Mouse (Mus musculus) G1E (cell line): Measurements from ENCODE around the gene Rassf8. TPM values are rescaled to one million over a fixed set of nuclear protein-coding genes. Genes with fewer than 3 reads are reported as not detected.

Experiments
- ATAC-seq: 2 replicates; pipeline ENCODE4 v1.8.0; 2016; ENCODE audit warnings: mild to moderate bottlenecking; ENCODE audit not compliant: insufficient number of reproducible peaks, poor library complexity, low FRiP score, severe bottlenecking; ENCODE audit errors: extremely low read depth
- DNase-seq: peaks from one replicate; pipeline ENCODE4 v3.0.0; 2012; ENCODE audit warnings: low spot score
- H3K27me3 ChIP-seq: 2 replicates; pipeline ENCODE4 v1.6.1; 2012; ENCODE audit warnings: mild to moderate bottlenecking, low read length, inconsistent platforms; ENCODE audit not compliant: insufficient read depth
- H3K36me3 ChIP-seq: replicated peaks from 2 replicates; pipeline ENCODE3; 2012; ENCODE audit warnings: mild to moderate bottlenecking, inconsistent platforms
- H3K4me1 ChIP-seq: 2 replicates; pipeline ENCODE4 v1.6.1; 2012; ENCODE audit warnings: low read depth, low read length, inconsistent platforms, mixed read lengths; ENCODE audit not compliant: insufficient read depth
- H3K4me3 ChIP-seq: 2 replicates; pipeline ENCODE4 v1.5.1; 2012; ENCODE audit warnings: low read depth, mild to moderate bottlenecking, inconsistent platforms, low read length, moderate library complexity, mixed read lengths
- H3K9me3 ChIP-seq: replicated peaks from 2 replicates; pipeline ENCODE4 v1.6.1; 2012; ENCODE audit warnings: inconsistent platforms
- CTCF ChIP-seq: IDR thresholded peaks from 2 replicates; pipeline ENCODE4 v1.5.1; 2012; ENCODE audit warnings: low read depth, low read length, inconsistent platforms, mixed read lengths
- GATA1 ChIP-seq: IDR thresholded peaks from 2 replicates; pipeline ENCODE4 v1.6.1; 2012; ENCODE audit warnings: borderline replicate concordance, low read length, inconsistent platforms, mixed read lengths
- GATA2 ChIP-seq: IDR thresholded peaks from 2 replicates; pipeline ENCODE4 v1.6.1; 2012; ENCODE audit warnings: low read depth, low read length, inconsistent platforms, borderline replicate concordance
- POLR2AphosphoS5 ChIP-seq: IDR thresholded peaks from 2 replicates; pipeline ENCODE4 v1.6.1; 2012; ENCODE audit warnings: low read depth, low read length, inconsistent platforms; ENCODE audit not compliant: insufficient replicate concordance
- TAL1 ChIP-seq: conservative IDR thresholded peaks from 2 replicates; pipeline ENCODE4 v1.6.1; 2012; ENCODE audit warnings: low read depth, low read length, inconsistent platforms, mixed read lengths
- polyA plus RNA-seq: library from polyadenylated mRNA; stranded (reverse); fragments of >175 nt; gene quantifications from 2 replicates; pipeline ENCODE4 v1.2.3, GENCODE M21; 2012
- total RNA-seq, 2 experiments: library from RNA; stranded (forward) in 1 of 2; stranded (reverse) in 1 of 2; fragments of 200-1000 nt in 1 of 2; fragments of >200 nt in 1 of 2; fragmentation: Nextera tagmentation in 1 of 2; gene quantifications; 2 replicates each; pipeline ENCODE4 v1.2.3; 2014 to 2017

The Rassf8 gene
- total and polyA plus RNA-seq, 3 experiments: 0.16 TPM; not detected in 2

DNA sequence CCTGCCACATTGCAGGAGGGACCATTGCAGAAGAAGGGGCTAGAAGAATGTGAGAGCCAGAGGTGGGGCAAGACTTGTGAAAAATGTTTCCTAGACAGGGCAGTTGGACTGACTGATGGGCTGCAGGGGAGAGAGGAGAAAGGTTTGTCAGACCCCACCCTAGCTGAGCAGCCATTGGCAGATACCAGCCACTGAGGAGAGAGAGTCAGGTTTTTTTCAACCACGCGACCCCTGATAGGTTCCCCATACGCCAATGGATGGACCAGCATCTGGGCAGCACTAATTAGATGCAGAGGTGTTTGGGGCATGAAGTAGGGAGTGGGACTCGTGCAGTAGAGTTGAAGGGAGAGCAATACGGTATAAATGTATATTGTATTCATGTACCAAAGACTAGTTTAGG is 13.7 kb upstream of the Rassf8 start:
- Histone ChIP-seq H3K36me3 (no peaks in the 10 kb centered on the region), H3K4me3 (no peak overlapping the region), H3K4me1 (no peaks in the 10 kb centered on the region), H3K27me3 (no peaks in the 10 kb centered on the region), H3K9me3 (peaks cover 53% of the 10 kb centered on the region)
- ATAC-seq (no peak), DNase-seq (no peak)
- TF ChIP-seq GATA2 (no peak), CTCF (no peak)

- no peaks in the 10 kb centered on the region for H3K36me3 ChIP-seq
- no peak overlapping the region for H3K4me3 ChIP-seq
- no peaks in the 10 kb centered on the region for H3K27me3 ChIP-seq
- peaks cover 54% of the 10 kb centered on the region for H3K9me3 ChIP-seq
- H3K4me1 ChIP-seq: no peaks in the 10 kb centered on the region
- no peak for ATAC-seq
- no peak for DNase-seq
- TF ChIP-seq GATA1: no peak
- no peak for TF ChIP-seq POLR2AphosphoS5
- no peak for TF ChIP-seq TAL1
- TF ChIP-seq GATA2: no peak
- TF ChIP-seq CTCF: no peak
Measured at GRCm38 (mm10) chr6:145733276-145733675, 13.3 kb upstream of the Rassf8 start.

DNA sequence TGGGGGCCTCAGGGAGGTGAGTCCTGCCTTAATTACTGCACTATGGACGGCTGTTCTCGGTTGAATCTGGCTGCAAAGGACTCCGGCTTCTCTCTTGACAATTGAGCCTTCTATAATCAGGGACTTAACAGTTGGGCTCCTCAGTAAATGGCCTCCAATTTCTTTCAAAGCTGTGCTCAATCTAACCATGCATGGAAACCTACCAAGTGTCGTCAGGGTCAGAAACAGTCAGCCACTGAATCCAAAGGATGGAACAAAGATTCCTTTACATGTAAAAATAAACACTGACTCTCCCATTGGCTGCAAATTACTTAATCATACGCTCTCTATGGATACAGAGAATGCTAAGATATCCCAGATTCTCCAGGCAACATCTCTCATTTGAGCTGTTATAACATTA is 12.6 kb upstream of the Rassf8 start:
- Histone ChIP-seq H3K4me1 (no peaks in the 10 kb centered on the region), H3K9me3 (peaks cover 56% of the 10 kb centered on the region), H3K27me3 (no peaks in the 10 kb centered on the region), H3K36me3 (no peaks in the 10 kb centered on the region), H3K4me3 (no peak overlapping the region)
- TF ChIP-seq GATA2 (no peak), POLR2AphosphoS5 (no peak), CTCF (no peak), TAL1 (no peak), GATA1 (no peak)
- DNase-seq (no peak), ATAC-seq (no peak)

- ATAC-seq: no peak
- TF ChIP-seq POLR2AphosphoS5 (no peak), GATA2 (no peak), CTCF (no peak), TAL1 (no peak), GATA1 (no peak)
- Histone ChIP-seq H3K9me3 (peaks cover 53% of the 10 kb centered on the region), H3K4me3 (no peak overlapping the region), H3K36me3 (no peaks in the 10 kb centered on the region), H3K27me3 (no peaks in the 10 kb centered on the region), H3K4me1 (no peaks in the 10 kb centered on the region)
- no peak for DNase-seq
Measured at GRCm38 (mm10) chr6:145736099-145736498, 10.4 kb upstream of the Rassf8 start.

GRCm38 (mm10) chr6:145739231-145739630 is 7.3 kb upstream of the Rassf8 start:
- no peaks in the 10 kb centered on the region for H3K4me1 ChIP-seq
- H3K9me3 ChIP-seq: peaks cover 42% of the 10 kb centered on the region
- no peak for TF ChIP-seq CTCF
- no peak for TF ChIP-seq GATA2
- no peak for TF ChIP-seq POLR2AphosphoS5
- no peak for TF ChIP-seq TAL1
- TF ChIP-seq GATA1: no peak
- no peaks in the 10 kb centered on the region for H3K36me3 ChIP-seq
- no peak overlapping the region for H3K4me3 ChIP-seq
- H3K27me3 ChIP-seq: no peaks in the 10 kb centered on the region
- no peak for ATAC-seq
- DNase-seq: no peak

DNA sequence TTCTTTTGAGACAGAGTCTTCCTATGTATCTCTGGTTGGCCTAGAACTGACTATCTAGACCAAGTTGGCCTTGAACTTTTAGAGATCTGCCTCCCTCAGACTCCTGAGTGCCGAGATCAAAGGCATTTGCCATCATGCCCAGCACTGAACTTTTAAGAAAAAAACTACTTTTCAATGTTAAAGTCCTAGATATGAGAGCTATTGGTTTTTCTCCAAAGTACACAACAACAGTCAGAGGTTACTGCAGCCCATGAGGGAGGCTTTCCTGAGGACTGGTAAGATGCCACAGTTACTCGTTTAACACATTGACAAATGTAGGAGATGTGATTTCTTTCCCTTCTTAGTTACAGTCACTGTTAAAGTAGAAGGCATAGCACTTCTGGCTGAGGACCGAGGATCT is 6.5 kb upstream of the Rassf8 start:
- ATAC-seq: no peak
- TF ChIP-seq TAL1 (no peak), POLR2AphosphoS5 (no peak), CTCF (no peak), GATA1 (no peak), GATA2 (no peak)

DNA sequence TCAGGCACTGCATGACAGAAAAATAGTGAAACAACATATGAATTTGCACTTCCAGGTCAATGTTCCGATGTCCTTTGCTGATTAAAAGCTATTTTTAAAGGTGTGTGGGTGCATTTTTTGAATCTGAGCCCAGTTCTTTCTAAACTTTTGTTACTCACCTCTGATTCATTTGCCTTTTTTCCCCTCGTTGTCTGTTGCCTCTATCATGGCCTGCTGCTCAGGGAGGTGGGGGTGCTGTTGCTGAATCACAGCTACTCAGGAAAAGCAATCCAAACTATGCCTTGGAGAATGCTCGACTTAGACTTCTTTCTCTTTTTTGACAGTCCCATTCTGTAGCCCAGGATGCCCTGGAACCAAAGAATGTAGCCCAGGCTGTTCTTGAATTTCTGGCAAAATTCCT is 1.3 kb upstream of the Rassf8 start:
- Histone ChIP-seq H3K27me3 (no peaks in the 10 kb centered on the region), H3K4me3 (no peak overlapping the region), H3K36me3 (no peaks in the 10 kb centered on the region), H3K4me1 (no peaks in the 10 kb centered on the region), H3K9me3 (peaks cover 41% of the 10 kb centered on the region)
- TF ChIP-seq CTCF: no peak
- ATAC-seq: no peak
- DNase-seq: no peak

More for the DNA sequence above, 6.5 kb upstream of the Rassf8 start:
- no peak for DNase-seq
- Histone ChIP-seq H3K9me3 (peaks cover 37% of the 10 kb centered on the region), H3K36me3 (no peaks in the 10 kb centered on the region), H3K4me1 (no peaks in the 10 kb centered on the region), H3K27me3 (no peaks in the 10 kb centered on the region), H3K4me3 (no peak overlapping the region)
